Mouse (Mus musculus): ENCODE results near the gene 0610010K14Rik. TPM values are rescaled to one million over a fixed set of nuclear protein-coding genes. Genes with fewer than 3 reads are reported as not detected.

0610010K14Rik gene
- polyA plus RNA-seq, 1 experiment from 2014 or later: 210 TPM

DNA sequence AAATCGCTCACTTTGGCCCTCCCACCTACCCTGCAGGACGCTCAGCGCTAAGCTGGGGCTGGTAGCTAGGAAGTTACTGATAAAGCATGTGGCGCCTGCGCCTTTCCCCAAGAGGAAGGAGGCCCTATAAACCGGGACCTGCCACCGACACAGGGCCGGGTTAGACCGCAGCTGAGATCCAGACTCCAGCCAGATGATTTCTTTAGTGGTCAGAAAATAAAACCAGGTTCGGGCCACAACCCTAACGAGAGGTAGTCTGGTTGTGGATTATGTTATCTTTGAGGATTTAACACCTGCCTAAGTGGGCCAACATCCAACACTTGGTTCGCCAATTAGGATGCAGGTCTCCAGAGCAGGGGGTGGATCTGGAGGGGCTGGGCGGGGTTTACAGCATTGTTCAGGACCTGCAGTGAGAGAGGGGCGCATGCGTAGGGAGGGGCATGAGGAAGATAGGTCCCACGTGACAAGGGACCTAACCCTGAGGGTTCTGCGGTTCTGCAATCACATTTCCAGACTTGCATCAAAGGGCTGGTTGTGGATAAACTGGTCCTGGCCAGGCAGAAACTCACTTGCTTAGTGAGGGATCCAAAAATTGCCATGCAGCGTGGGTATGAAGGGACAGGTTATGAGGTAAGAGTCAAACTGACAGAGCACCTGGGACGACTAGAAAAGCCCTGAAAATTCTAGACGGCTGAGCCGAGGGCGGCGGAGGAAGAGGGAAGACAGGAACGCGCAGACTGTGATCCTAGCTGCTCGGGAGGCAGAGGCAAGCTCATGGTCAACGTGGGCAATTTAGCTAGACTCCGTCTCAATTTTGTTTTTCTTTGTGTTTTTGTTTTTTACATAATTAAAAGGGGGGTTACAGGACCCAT, 16.7 kb downstream of the 0610010K14Rik start, which contains the start of gene Slc16a13:
Gene Slc16a13, minus strand, starts transcription at position 334 of the 872 bp plus-strand sequence.
- under 1% methylated on average over 28 of the region's 28 CpGs for WGBS
- Histone ChIP-seq H3K4me1 (peaks cover 32% of the 10 kb centered on the region), H3K27ac (peak within 1 kb of the TSS; percentile 84), H3K36me3 (peaks cover 21% of the 10 kb centered on the region), H3K4me3 (peak within 1 kb of the TSS; percentile 53), H3K9me3 (replicated peaks) (no peaks in the 10 kb centered on the region), H3K27me3 (peaks cover 48% of the 10 kb centered on the region), H3K9ac (peak within 1 kb of the TSS; percentile 75), H3K4me2 (replicated peaks) (peak within 1 kb of the TSS; percentile 86)
- ATAC-seq (ENCODE audit: low FRiP score): peak; percentile 93

DNA sequence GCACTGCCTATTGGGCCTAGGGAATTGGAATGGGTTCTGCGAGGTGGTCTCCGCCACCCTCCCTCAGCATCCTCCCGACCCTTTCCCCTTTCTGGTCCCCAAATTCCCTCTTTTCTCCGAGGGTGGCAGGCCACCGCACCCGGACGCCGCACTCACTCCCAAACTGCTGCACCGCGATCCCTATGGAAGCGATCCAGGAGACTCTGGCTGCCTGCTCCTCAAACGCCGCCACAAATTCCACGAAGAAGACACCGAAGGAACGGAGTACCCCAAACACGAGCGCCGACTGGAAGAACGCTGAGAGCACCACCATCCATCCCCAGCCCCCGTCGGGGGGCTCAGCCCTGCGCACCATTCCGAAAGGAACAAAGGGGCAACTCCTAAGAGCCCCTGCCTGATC, 17.4 kb downstream of the 0610010K14Rik start:
- H3K36me3 ChIP-seq: peaks cover 21% of the 10 kb centered on the region
- H3K9me3 ChIP-seq (replicated peaks): no peaks in the 10 kb centered on the region
- peaks cover 30% of the 10 kb centered on the region for H3K4me1 ChIP-seq
- H3K27me3 ChIP-seq: peaks cover 48% of the 10 kb centered on the region
- H3K4me3 ChIP-seq: peak overlapping the region; percentile 53
- peak overlapping the region; percentile 86 for H3K4me2 ChIP-seq (replicated peaks)
- peak overlapping the region; percentile 75 for H3K9ac ChIP-seq
- peak overlapping the region; percentile 84 for H3K27ac ChIP-seq
- ATAC-seq (ENCODE audit: low FRiP score): no peak
- whole genome bisulfite sequencing: 1% methylated on average over 24 of the region's 24 CpGs

DNA sequence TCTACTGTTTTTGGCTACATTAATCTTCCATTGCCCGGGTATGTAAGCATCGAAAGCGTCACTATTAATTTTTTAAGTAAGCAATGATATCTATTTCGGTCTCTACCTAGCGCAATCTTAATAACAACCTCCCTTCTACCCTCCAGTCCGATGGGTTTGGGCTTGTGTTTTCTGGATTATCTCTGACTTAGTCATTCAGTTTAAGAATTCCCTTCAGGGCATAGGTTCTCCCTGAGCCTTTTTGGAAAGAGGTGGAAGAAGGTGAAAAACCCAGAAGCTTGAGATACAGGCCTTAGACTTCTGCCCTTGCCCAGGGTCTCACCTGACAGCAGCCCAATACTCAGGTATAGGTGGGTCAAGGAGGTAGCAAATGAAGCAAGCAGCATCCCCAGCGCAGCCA, 17.8 kb downstream of the 0610010K14Rik start:
- Histone ChIP-seq H3K27ac (peak overlapping the region; percentile 84), H3K27me3 (peaks cover 48% of the 10 kb centered on the region), H3K4me3 (peak overlapping the region; percentile 53), H3K9ac (peak overlapping the region; percentile 75), H3K4me2 (replicated peaks) (peak overlapping the region; percentile 86), H3K36me3 (peaks cover 21% of the 10 kb centered on the region), H3K4me1 (peaks cover 33% of the 10 kb centered on the region), H3K9me3 (replicated peaks) (no peaks in the 10 kb centered on the region)
- WGBS: 54% methylated on average over 7 of the region's 7 CpGs
- ATAC-seq (ENCODE audit: low FRiP score): no peak

DNA sequence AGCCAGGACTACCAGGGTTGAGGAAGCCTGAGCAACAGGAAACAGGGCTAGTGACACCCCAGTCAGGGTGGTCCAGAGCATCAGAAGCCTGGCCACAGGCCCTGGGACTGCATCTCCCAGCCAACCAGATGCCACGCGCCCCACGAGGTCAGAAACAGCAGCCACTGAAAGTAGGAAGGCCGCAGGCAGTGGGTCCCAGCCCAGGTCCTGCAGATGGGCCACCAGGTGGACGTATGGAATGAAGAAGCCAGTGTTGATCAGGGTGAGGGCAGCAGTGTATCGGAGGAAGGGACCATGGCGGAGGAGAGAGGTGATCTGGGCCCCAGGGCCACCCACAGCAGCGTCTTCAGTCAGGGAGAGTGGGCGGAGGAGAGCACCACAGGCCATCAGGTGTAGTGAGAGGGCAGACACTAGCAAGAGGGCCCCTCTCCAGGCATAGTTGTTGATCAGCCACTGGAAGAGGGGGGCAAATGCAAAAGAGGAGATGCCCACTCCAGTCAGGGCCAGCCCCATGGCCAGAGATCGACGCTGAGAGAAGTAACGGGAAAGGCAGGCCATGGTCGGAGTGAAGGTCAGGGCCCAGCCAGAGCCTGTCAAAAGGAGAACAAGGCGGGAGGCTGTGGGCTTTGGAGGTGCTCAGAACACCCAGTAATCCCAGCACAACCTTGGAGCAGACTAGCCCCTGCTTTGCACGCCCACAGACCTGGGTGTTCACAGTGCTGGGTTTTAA, 18.8 kb downstream of the 0610010K14Rik start:
- Histone ChIP-seq H3K9me3 (replicated peaks) (no peaks in the 10 kb centered on the region), H3K4me2 (replicated peaks) (peak overlapping the region; percentile 86), H3K4me1 (peaks cover 43% of the 10 kb centered on the region), H3K9ac (peak overlapping the region; percentile 75; the same call in 1 of the 2 replicates), H3K27me3 (peaks cover 48% of the 10 kb centered on the region), H3K4me3 (peak overlapping the region; percentile 53; the same call in 1 of the 2 replicates), H3K36me3 (peaks cover 21% of the 10 kb centered on the region), H3K27ac (no peak overlapping the region)
- no peak for ATAC-seq (ENCODE audit: low FRiP score)
- WGBS: 89% methylated on average over 15 of the region's 15 CpGs

DNA sequence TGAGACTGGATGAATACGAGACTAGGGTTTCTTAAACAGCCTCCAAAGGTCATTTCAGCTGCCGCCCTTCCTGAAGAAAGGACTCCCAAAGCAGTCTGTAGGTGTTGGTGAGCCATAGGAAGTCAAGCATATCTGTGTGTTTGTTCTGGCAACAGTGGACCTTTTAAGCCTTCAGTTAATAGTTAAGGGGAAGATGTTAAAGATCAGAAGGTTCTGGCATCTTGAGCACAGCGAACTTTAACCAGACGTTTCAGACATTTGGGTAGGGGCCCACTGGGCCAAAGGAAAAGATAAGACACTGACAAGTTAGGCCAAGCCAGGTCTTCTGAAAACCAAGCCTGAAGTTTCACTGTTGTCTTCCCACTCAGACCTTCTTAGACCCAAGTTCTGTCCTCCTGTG, 19.7 kb downstream of the 0610010K14Rik start:
- 92% methylated on average over 4 of the region's 4 CpGs for WGBS
- H3K27me3 ChIP-seq: peaks cover 51% of the 10 kb centered on the region
- H3K4me2 ChIP-seq (replicated peaks): no peak overlapping the region
- H3K27ac ChIP-seq: no peak overlapping the region
- no peak overlapping the region for H3K9ac ChIP-seq
- no peaks in the 10 kb centered on the region for H3K9me3 ChIP-seq (replicated peaks)
- no peak overlapping the region for H3K4me3 ChIP-seq
- no peak for ATAC-seq (ENCODE audit: low FRiP score)
- peaks cover 21% of the 10 kb centered on the region for H3K36me3 ChIP-seq
- H3K4me1 ChIP-seq: peaks cover 47% of the 10 kb centered on the region

DNA sequence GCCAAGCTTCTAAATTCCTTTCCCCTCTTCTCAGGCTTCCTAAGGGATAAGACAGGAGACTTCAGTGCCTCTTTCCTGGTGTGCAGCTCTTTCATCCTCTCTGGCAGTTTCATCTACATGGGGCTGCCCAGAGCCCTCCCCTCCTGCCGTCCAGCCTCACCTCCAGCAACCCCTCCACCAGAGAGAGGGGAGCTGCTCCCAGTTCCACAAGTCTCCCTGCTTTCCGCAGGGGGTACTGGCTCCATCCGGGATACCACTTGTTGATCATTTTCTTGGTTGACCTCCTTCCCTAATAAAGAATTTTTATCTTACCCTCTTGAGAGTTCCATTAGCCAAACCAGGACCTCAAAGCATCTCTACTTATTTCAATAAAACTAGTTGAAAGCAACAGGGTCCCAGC, 21.6 kb downstream of the 0610010K14Rik start:
- Histone ChIP-seq H3K4me2 (replicated peaks) (no peak overlapping the region), H3K27me3 (peaks cover 66% of the 10 kb centered on the region), H3K4me1 (peaks cover 35% of the 10 kb centered on the region), H3K36me3 (peaks cover 21% of the 10 kb centered on the region), H3K9ac (no peak overlapping the region), H3K4me3 (no peak overlapping the region), H3K9me3 (replicated peaks) (no peaks in the 10 kb centered on the region), H3K27ac (no peak overlapping the region)
- WGBS: 61% methylated on average over 2 of the region's 3 CpGs
- ATAC-seq (ENCODE audit: low FRiP score): no peak

DNA sequence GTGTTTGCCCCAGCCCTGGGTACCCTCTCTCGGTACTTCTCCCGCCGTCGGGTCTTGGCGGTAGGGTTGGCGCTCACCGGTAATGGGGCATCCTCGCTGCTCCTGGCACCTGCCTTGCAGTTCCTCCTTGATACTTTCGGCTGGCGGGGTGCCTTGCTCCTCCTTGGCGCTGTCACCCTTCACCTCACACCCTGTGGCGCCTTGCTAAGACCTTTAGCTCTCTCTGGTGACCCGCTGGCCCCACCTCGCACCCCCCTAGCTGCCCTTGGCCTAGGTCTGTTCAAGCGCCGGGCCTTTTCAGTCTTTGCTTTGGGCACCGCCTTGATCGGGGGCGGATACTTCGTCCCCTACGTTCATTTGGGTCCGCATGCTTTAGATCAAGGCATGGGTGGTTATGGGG, 22.4 kb downstream of the 0610010K14Rik start:
- Histone ChIP-seq H3K9me3 (replicated peaks) (no peaks in the 10 kb centered on the region), H3K4me3 (peak overlapping the region; percentile 33), H3K27me3 (peaks cover 68% of the 10 kb centered on the region), H3K9ac (no peak overlapping the region), H3K27ac (no peak overlapping the region), H3K4me1 (peaks cover 35% of the 10 kb centered on the region), H3K4me2 (replicated peaks) (no peak overlapping the region), H3K36me3 (peaks cover 21% of the 10 kb centered on the region)
- WGBS: 7% methylated on average over 22 of the region's 22 CpGs
- ATAC-seq (ENCODE audit: low FRiP score): no peak

DNA sequence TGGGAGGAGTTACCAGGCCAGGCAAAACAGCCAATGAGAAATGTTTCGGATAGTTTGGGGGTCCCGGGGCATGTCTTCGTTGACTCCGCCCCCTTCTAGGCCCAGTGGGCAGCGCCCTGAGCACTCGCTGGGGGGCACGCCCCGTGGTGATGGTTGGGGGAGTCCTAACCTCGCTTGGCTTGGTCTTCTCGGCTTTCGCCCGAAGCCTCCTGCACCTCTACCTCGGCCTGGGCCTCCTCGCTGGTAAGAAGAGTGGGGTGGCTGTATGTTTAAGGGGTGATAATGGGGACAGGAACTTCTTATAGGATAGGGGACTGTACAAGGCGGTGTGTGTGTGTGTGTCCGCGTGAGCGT, 22.9 kb downstream of the 0610010K14Rik start:
- H3K4me2 ChIP-seq (replicated peaks): peak overlapping the region; percentile 57
- 6% methylated on average over 18 of the region's 18 CpGs for WGBS

DNA sequence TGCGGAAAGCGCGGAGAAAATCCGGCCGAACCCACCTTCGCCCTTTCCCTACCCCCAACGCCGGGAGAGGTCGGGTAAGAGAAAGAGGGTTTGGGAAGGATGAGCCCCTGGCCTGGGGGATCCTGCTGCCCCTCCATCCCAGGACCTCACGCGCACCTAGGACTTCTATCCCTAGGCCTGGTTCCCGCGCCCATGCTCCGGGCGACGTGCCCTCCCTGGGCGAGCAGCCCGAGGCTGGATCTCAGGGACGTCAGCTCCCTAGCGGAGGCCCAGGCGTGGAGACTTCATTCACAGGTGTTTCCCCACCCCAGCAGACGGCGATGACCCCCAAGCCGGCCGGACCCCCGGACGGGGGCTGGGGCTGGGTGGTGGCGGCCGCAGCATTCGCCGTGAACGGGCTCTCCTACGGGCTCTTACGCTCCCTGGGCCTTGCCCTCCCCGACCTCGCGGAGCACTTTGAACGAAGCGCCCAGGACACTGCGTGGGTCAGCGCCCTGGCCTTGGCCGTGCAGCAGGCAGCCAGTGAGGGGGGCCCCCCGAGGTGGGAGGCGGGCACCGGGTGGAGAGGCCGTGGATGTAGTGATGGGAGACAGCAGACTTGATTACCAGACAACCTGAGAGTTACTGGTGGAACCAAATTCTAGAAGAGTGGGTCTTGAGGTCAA, 23.4 kb downstream of the 0610010K14Rik start:
- ATAC-seq (ENCODE audit: low FRiP score): peak; percentile 38; the same call in 1 of the 2 replicates
- Histone ChIP-seq H3K36me3 (peaks cover 21% of the 10 kb centered on the region), H3K9me3 (replicated peaks) (no peaks in the 10 kb centered on the region), H3K4me1 (peaks cover 26% of the 10 kb centered on the region), H3K9ac (peak overlapping the region; percentile 59), H3K27me3 (peaks cover 68% of the 10 kb centered on the region), H3K27ac (no peak overlapping the region), H3K4me3 (peak overlapping the region; percentile 33), H3K4me2 (replicated peaks) (peak overlapping the region; percentile 57)
- under 1% methylated on average over 46 of the region's 46 CpGs for WGBS

More for the DNA sequence above, 22.9 kb downstream of the 0610010K14Rik start:
- Histone ChIP-seq H3K27me3 (peaks cover 68% of the 10 kb centered on the region), H3K27ac (no peak overlapping the region), H3K4me3 (peak overlapping the region; percentile 33), H3K4me1 (peaks cover 31% of the 10 kb centered on the region), H3K9me3 (replicated peaks) (no peaks in the 10 kb centered on the region), H3K9ac (peak overlapping the region; percentile 59; the same call in 1 of the 2 replicates), H3K36me3 (peaks cover 21% of the 10 kb centered on the region)
- ATAC-seq (ENCODE audit: low FRiP score): no peak; the same call in 1 of the 2 replicates

DNA sequence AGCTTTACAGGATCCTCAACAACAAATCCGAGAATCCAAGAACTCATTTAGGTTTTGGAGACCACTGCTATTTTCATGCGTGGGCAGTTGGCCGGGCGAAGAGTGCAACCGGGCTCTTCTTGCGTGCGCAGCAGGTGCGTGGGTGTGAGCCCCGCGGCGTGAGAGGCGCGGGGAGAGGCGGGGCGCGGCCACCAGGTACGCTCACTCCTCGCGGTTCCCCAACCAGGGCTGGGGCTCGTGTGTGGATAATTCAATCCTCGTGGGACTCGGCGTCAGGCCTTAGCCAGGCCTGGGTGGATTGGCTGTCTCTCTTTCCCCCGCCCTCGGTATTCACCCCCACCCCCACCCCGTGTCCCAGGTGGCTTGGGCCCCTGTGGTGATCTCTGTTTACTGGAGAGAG, 24.0 kb downstream of the 0610010K14Rik start:
- H3K4me1 ChIP-seq: peaks cover 20% of the 10 kb centered on the region
- peaks cover 68% of the 10 kb centered on the region for H3K27me3 ChIP-seq
- H3K36me3 ChIP-seq: peaks cover 19% of the 10 kb centered on the region
- peak; percentile 20; the same call in 1 of the 2 replicates for ATAC-seq (ENCODE audit: low FRiP score)
- H3K4me2 ChIP-seq (replicated peaks): peak overlapping the region; percentile 57
- no peaks in the 10 kb centered on the region for H3K9me3 ChIP-seq (replicated peaks)
- H3K27ac ChIP-seq: no peak overlapping the region
- H3K4me3 ChIP-seq: peak overlapping the region; percentile 33
- H3K9ac ChIP-seq: peak overlapping the region; percentile 59
- 7% methylated on average over 26 of the region's 26 CpGs for WGBS

DNA sequence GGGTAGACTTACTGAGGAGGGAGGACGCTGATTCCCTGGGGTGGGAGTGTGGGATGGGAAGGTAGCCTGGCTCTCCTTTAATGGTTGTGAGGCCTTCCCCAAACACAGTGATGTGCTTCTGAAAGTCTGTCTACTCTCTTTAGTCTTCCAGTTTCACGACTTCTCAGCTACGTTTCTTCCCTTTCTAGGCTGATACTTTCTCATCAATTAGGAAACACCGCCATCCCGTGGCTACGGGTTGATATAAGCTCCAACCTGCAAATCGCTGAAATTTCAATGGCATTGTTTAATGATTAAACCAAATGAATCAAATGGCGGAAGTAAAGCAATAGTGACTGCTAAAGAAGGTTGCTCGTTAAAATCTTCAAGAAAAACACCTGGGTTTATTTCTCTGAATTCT, 24.8 kb downstream of the 0610010K14Rik start:
- 19% methylated on average over 9 of the region's 9 CpGs for WGBS
- Histone ChIP-seq H3K9me3 (replicated peaks) (no peaks in the 10 kb centered on the region), H3K36me3 (peaks cover 15% of the 10 kb centered on the region), H3K4me2 (replicated peaks) (no peak overlapping the region), H3K9ac (no peak overlapping the region), H3K4me1 (peaks cover 16% of the 10 kb centered on the region), H3K27me3 (peaks cover 65% of the 10 kb centered on the region), H3K4me3 (no peak overlapping the region), H3K27ac (no peak overlapping the region)
- no peak for ATAC-seq (ENCODE audit: low FRiP score)

DNA sequence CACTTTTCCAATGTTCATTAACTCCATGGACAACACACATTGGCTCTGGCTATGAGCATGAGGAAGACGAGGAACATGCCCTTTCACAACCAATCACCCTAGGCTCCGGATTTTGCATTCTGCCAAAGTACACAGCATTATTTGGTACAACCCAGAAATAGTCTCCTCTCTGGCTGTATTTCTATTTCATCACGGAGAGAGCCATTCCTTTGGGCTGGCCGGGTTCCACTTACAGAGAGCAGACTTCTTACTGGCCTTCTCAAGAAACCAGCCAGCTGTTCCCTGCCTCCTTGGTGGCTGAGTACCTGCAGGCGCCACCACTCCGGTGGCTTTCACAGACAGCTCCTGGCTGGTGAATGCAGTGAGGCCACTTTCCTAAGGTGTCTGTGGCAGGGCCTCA, 25.3 kb downstream of the 0610010K14Rik start, which contains the start of gene Slc16a11:
Gene Slc16a11, plus strand, starts transcription at position 330 of the 400 bp plus-strand sequence.
- Histone ChIP-seq H3K27ac (no peak within 1 kb of the TSS), H3K27me3 (peaks cover 61% of the 10 kb centered on the region), H3K4me3 (no peak within 1 kb of the TSS), H3K9ac (no peak within 1 kb of the TSS), H3K4me2 (replicated peaks) (peak within 1 kb of the TSS; percentile 57), H3K36me3 (peaks cover 10% of the 10 kb centered on the region), H3K9me3 (replicated peaks) (no peaks in the 10 kb centered on the region), H3K4me1 (peaks cover 16% of the 10 kb centered on the region)
- WGBS: 73% methylated on average over 6 of the region's 6 CpGs
- no peak for ATAC-seq (ENCODE audit: low FRiP score)

Data from hindbrain, embryonic 12.5 days (tissue).